Mouse (Mus musculus): Measurements from ENCODE around the gene Zmym5.
A peak's percentile ranks its signal among the peaks of the same experiment; 100 is the strongest.
"Not testable (repeated sequence)": the region's sequence is repeated elsewhere in the genome, so short reads cannot be mapped to it uniquely, and the experiment has no call there.

Zmym5 gene

DNA sequence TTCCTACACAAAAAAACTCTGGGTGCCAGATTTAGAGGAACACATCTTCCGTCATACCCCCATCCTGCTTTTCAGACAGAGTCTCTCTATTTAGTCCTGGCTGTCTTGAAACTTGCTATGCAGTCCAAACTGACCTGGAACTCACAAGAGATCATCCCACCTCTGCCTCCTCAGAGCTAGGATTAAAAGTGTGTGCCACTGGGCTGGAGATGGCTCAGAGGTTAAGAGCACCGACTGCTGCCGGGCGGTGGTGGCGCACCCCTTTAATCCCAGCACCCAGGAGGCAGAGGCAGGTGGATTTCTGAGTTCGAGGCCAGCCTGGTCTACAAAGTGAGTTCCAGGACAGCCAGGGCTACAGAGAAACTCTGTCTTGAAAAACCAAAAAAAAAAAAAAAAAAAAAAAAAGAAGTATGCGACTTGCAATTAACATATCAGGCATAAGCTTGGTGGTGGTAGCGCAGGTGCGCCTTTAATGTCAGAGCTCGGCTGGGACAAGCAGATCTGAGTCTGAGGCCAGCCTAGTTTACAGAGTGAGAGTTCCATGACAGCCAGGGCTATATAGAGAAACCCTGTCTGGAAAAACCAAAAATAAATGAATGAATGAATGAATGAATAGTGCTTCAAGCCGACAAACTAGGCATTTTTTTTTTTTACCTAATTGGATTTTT lies 34.8 kb downstream of the Zmym5 start:
- DNase-seq = peak; percentile 52

DNA sequence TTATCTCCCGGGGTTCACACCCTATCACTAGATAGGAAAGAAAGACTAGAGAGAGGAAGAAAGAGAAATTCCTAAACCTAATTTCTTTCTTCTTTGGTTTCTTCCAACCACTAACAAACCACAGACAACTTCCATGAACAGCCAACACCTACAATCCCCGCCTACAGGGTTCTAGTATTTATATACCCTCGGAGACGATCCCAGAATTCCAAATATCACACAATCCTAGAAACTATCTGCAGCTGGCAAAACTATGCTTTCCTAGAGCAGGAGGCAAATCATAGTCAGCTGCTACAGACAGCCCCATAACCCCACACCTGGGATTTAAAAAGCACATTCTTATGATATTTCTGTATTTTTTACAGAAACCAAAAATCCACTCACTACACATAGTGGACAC lies 36.1 kb downstream of the Zmym5 start:
- DNase-seq = no peak

DNA sequence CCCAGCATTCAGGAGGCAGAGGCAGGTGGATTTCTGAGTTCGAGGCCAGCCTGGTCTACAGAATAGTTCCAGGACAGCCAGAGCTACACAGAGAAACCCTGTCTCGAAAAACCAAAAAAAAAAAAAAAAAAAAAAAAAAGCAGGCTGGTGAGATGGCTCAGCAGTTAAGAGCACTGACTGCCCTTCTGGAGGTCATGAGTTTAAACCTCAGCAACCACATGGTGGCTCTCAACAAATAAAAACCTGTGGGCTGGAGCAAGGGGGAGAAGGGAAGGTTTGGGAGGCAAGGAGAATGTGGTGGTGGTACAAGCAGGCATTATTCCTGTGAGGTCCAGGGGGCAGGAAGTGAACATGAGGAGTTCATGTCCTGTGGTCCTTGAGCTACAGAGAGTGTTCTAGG lies 45.1 kb downstream of the Zmym5 start:
- not testable (repeated sequence) for DNase-seq

DNA sequence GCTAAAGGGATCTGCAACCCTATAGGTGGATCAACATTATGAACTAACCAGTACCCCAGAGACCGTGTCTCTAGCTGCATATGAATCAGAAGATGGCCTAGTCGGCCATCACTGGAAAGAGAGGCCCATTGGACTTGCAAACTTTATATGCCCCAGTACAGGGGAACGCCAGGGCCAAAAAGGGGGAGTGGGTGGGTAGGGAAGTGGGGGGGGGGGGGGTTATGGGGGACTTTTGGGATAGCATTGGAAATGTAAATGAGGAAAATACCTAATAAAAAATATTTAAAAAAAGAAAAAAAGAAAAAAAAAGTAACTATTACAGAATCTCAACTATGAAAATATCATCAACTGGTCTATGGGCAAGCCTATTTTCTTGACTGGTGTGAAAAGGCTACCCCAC lies 46.4 kb downstream of the Zmym5 start:
- DNase-seq = not testable (repeated sequence)

DNA sequence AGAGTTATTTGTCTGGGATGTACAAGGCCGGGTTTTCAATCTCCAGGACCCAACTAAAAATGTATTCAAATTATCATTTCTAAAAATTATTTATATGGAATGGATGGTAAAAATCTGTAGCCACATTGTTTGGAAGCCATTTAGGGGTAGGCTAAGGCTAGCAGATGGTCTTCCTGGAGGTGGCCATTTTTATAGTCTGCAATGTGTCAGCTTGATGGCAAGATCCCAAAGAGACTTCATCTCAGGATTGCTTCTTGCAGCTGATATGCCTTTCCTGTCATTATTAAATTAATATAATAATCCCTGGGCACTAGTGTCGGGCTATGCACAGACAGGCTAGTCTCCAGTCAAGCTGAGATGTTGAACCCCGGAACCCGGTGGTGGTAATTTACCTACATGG lies 60.2 kb downstream of the Zmym5 start:
- no peak for DNase-seq
